Mouse (Mus musculus) thymus, adult 2 months (tissue): ENCODE data around the gene Schip1.

Experiments
- CTCF ChIP-seq: fragments of 200-500 bp; IDR thresholded peaks from 2 replicates; pipeline ENCODE4 v1.5.1; 2012; ENCODE audit warnings: mild to moderate bottlenecking, control low read depth, low read length, moderate library complexity, borderline replicate concordance; ENCODE audit not compliant: control insufficient read depth, poor library complexity, insufficient read depth; ENCODE audit errors: extremely low read depth
- POLR2A ChIP-seq: fragments of 200-500 bp; IDR thresholded peaks from 2 replicates; pipeline ENCODE4 v1.6.1; 2012; ENCODE audit warnings: mild to moderate bottlenecking, low read length, control low read depth, moderate library complexity; ENCODE audit not compliant: control insufficient read depth, poor library complexity, insufficient read depth; ENCODE audit errors: extremely low read depth

GRCm38 (mm10) chr3:68568149-68568548 lies 503.5 kb downstream of the Schip1 start:
- TF ChIP-seq CTCF (no peak), POLR2A (no peak)
